Mouse (Mus musculus) kidney, embryonic 14.5 days (tissue): ENCODE measurements around the gene Efcab11. TPM values are rescaled to one million over a fixed set of nuclear protein-coding genes. Genes with fewer than 3 reads are reported as not detected.

Experiments
- ATAC-seq: fragments of 200-750 bp; cut with Nextera tagmentation; 2 replicates; pipeline ENCODE4 v1.8.0; 2017; ENCODE audit warnings: moderate number of reproducible peaks, mild to moderate bottlenecking, moderate TSS enrichment, moderate library complexity; ENCODE audit not compliant: low FRiP score, low TSS enrichment
- H3K27ac ChIP-seq: fragments of 300-500 bp; sonication (generic); 2 replicates; pipeline ENCODE4 v1.5.1; 2014; ENCODE audit warnings: low read depth, mild to moderate bottlenecking, low read length, moderate library complexity, mixed read lengths
- H3K27me3 ChIP-seq: fragments of 300-500 bp; sonication (generic); 2 replicates; pipeline ENCODE4 v1.6.1; 2014; ENCODE audit warnings: mild to moderate bottlenecking, low read length; ENCODE audit not compliant: control insufficient read depth, insufficient read depth
- H3K36me3 ChIP-seq: fragments of 300-500 bp; sonication (generic); 2 replicates; pipeline ENCODE4 v1.6.1; 2014; ENCODE audit warnings: low read length, mixed read lengths; ENCODE audit not compliant: control insufficient read depth, insufficient read depth
- H3K4me1 ChIP-seq: fragments of 300-500 bp; sonication (generic); 2 replicates; pipeline ENCODE4 v1.6.1; 2014; ENCODE audit warnings: low read length, mixed read lengths; ENCODE audit not compliant: control insufficient read depth, insufficient read depth
- H3K4me2 ChIP-seq: fragments of 300-500 bp; sonication (generic); replicated peaks from 2 replicates; pipeline ENCODE4 v1.6.1; 2014; ENCODE audit warnings: low read depth, mild to moderate bottlenecking, low read length
- H3K4me3 ChIP-seq: fragments of 300-500 bp; sonication (generic); 2 replicates; pipeline ENCODE4 v1.5.1; 2014; ENCODE audit warnings: mild to moderate bottlenecking, low read length
- H3K9ac ChIP-seq: fragments of 300-500 bp; sonication (generic); 2 replicates; pipeline ENCODE4 v1.6.1; 2014; ENCODE audit warnings: low read depth, mild to moderate bottlenecking, low read length, moderate library complexity
- H3K9me3 ChIP-seq: fragments of 300-500 bp; sonication (generic); 2 replicates; pipeline ENCODE4 v1.6.1; 2016; ENCODE audit warnings: low read length; ENCODE audit not compliant: control insufficient read depth
- WGBS: fragments of 180-500 bp; shearing (Covaris S2); extraction: QIAGEN DNeasy Blood & Tissue Kit; methylation state at CpG from one replicate; pipeline ENCODE4 v1.1.7; 2014; 5-methylcytosine and 5-hydroxymethylcytosine counted together
- polyA plus RNA-seq: library from polyadenylated mRNA; unstranded; fragments of >200 nt; fragmentation: Nextera tagmentation; extraction: Ambion mirVana; gene quantifications from 2 replicates; pipeline ENCODE4 v1.2.1, GENCODE M21; 2014

Efcab11 gene
- polyA plus RNA-seq, 1 experiment from 2014 or later, result 12.8 TPM

DNA sequence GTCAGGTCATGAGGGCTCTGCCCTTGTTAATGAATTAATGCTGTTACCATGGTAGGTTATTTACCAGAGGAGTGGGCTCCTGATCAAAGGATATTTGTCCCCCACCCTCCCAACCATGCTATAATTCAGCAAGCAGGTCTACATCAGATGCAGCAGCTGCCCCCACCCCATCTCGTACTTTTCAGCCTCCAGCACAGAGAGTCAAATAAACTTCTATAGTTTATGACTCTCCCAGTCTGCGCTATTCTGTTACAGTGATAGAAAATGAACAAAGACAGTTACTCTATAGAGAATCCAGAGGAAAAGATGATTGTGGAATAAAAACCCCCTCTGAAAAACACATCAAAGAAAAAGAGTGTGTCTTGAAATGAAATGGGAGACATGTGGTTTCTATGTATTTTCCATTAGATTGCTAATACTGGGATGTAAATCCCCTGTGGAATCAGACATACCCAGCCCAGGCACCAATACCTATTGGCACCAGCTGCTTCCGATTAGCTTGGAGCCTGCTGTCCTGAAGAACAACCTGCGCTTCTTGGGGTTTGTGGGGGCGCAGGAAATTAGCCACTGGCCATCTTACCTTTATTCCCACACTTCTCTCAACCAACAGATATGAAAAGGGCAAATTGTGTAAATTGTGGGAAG lies 184.7 kb downstream of the Efcab11 start:
- 75% methylated on average over 5 of the region's 5 CpGs for WGBS

DNA sequence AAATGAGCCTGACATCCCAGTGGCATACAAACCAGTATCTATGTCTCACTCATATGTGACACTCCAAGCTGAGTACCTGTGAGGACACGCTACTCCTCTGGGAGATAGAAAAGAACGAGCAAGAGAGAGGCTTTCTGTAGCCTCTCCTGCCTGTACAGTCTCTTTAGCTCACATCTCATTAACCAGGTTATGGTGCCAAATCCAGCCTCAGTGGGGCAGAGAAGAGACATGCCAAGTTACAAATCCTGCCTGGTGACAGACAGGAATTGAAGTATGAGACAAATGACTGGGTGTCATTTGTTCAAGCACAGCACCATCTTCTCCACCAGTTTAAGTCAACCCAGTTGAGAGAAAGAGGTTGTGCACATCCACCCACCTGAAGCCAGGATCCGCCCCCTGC lies 190.2 kb downstream of the Efcab11 start:
- H3K4me1 ChIP-seq, result no peaks in the 10 kb centered on the region
- no peak overlapping the region for H3K4me2 ChIP-seq
- H3K27me3 ChIP-seq, result no peaks in the 10 kb centered on the region
- H3K36me3 ChIP-seq, result no peaks in the 10 kb centered on the region
- 94% methylated on average over 3 of the region's 3 CpGs for WGBS
- no peak overlapping the region for H3K27ac ChIP-seq
- no peak overlapping the region for H3K4me3 ChIP-seq
- no peak for ATAC-seq
- H3K9ac ChIP-seq, result no peak overlapping the region
- no peaks in the 10 kb centered on the region for H3K9me3 ChIP-seq

More for the DNA sequence above, 184.7 kb downstream of the Efcab11 start:
- Histone ChIP-seq H3K9me3 (no peaks in the 10 kb centered on the region), H3K4me1 (no peaks in the 10 kb centered on the region), H3K27me3 (no peaks in the 10 kb centered on the region), H3K4me2 (no peak overlapping the region), H3K27ac (no peak overlapping the region), H3K4me3 (no peak overlapping the region), H3K9ac (no peak overlapping the region), H3K36me3 (no peaks in the 10 kb centered on the region)
- ATAC-seq, result no peak

DNA sequence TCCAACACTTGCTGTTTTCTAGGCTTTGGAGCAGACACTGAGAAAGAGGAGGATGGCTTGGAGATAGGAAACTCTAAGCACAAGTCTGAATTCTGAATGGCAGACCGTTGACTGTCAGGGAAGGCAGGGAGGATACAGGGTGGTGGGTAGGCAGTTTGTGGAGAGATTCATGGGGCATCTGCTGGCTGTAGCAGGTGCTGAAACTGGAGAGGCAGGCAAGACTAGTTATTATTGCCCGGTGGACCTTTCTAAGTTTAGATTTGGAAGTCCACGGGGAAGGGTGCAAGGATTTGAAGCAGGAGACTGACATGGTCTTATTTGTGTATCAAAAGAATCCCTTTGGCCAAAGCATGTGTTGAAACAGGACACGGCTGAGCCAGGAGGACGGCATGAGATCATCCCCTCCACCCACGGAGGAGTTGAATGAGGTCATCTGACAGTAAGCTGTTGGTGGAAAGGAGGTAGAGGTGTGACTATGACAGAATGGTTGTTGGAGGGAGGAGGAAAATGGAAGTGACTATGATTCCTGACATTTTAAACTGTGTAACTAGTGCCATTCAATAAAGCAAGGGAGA lies 197.7 kb downstream of the Efcab11 start:
- ATAC-seq, result no peak
- Histone ChIP-seq H3K4me2 (no peak overlapping the region), H3K27ac (no peak overlapping the region), H3K36me3 (no peaks in the 10 kb centered on the region), H3K27me3 (no peaks in the 10 kb centered on the region), H3K4me1 (no peaks in the 10 kb centered on the region), H3K4me3 (no peak overlapping the region), H3K9ac (no peak overlapping the region), H3K9me3 (no peaks in the 10 kb centered on the region)
- WGBS, result 72% methylated on average over 6 of the region's 6 CpGs

DNA sequence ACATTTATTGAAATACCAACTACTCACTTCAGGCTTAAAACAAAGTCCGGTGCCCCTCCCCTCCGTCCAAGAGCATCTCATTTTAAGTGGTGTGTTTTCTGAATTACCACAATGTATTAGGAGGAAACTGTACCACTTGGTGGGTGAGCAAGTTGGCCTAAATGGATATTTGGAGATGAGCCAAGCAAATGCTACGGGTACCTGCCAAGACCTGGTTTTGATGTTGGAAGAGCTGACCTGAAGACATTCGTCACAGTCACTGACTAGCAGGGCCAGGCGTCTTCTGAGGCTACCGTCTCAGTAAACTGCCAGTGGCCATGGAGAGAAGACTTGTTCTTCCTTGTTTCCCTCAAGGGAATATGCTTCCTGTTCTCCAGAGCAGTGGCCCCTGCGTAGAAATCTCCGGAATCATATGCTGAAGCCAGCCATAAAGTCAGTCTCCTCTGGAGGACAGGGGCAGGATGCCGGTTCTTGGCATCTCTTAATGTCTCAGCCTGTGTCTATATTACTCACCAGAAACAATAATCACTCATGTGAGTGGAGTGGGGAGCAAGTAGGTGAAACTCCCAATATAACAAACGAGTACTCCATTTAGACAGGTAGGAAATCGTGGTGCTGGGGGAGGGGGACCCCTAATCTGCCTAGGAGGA lies 198.7 kb downstream of the Efcab11 start:
- WGBS, result 70% methylated on average over 11 of the region's 11 CpGs
- no peak for ATAC-seq
- H3K4me1 ChIP-seq, result no peaks in the 10 kb centered on the region
- H3K4me2 ChIP-seq, result no peak overlapping the region
- no peaks in the 10 kb centered on the region for H3K36me3 ChIP-seq
- no peaks in the 10 kb centered on the region for H3K9me3 ChIP-seq
- no peak overlapping the region for H3K4me3 ChIP-seq
- no peak overlapping the region for H3K9ac ChIP-seq
- H3K27me3 ChIP-seq, result no peaks in the 10 kb centered on the region
- no peak overlapping the region for H3K27ac ChIP-seq

DNA sequence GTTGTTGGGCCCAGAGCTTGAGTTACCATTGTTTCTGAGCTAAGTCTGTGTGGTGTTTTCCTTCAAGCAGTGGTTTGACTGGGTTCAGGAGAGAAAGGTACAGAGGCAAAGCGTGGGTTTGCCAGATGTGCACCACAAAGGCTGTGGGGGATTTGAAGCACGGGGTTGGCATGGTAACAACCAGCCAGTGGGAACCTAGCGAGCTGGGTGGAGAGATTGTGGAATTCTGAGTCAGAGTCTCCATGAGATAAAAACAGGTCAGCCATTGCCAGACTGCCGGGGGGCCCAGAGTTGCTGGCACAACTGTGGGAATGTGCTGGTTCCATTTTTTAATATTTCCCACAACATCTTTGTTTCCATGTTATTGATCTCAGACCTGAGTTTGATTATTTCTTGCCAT lies 202.6 kb downstream of the Efcab11 start:
- WGBS, result 55% methylated on average over 4 of the region's 4 CpGs
- H3K27me3 ChIP-seq, result no peaks in the 10 kb centered on the region
- H3K36me3 ChIP-seq, result no peaks in the 10 kb centered on the region
- no peak overlapping the region for H3K4me2 ChIP-seq
- H3K27ac ChIP-seq, result no peak overlapping the region
- no peak for ATAC-seq
- no peaks in the 10 kb centered on the region for H3K4me1 ChIP-seq
- H3K4me3 ChIP-seq, result no peak overlapping the region
- no peaks in the 10 kb centered on the region; the same call in 1 of the 2 replicates for H3K9me3 ChIP-seq
- no peak overlapping the region for H3K9ac ChIP-seq

DNA sequence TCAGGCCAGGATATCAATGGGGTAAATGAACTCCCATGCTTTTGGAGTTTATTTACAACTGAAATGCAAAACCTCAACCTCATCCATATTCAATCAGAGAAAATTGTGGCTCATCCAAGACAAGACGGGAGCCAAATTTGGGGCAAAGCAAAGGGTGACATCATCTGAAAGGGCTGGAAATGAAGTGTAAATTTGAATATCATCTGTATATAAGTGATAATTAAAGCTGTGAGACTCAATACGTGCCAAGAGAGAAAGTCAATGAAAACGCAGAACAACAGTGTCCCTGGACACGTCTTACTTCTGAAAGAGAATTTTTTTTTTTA lies 212.4 kb downstream of the Efcab11 start:
- H3K4me3 ChIP-seq, result no peak overlapping the region
- no peak for ATAC-seq
- no peaks in the 10 kb centered on the region for H3K36me3 ChIP-seq
- H3K27me3 ChIP-seq, result no peaks in the 10 kb centered on the region
- H3K4me1 ChIP-seq, result no peaks in the 10 kb centered on the region
- H3K4me2 ChIP-seq, result no peak overlapping the region
- H3K27ac ChIP-seq, result no peak overlapping the region
- no peak overlapping the region for H3K9ac ChIP-seq
- 88% methylated on average over 4 of the region's 4 CpGs for WGBS
- no peaks in the 10 kb centered on the region; the same call in 1 of the 2 replicates for H3K9me3 ChIP-seq

DNA sequence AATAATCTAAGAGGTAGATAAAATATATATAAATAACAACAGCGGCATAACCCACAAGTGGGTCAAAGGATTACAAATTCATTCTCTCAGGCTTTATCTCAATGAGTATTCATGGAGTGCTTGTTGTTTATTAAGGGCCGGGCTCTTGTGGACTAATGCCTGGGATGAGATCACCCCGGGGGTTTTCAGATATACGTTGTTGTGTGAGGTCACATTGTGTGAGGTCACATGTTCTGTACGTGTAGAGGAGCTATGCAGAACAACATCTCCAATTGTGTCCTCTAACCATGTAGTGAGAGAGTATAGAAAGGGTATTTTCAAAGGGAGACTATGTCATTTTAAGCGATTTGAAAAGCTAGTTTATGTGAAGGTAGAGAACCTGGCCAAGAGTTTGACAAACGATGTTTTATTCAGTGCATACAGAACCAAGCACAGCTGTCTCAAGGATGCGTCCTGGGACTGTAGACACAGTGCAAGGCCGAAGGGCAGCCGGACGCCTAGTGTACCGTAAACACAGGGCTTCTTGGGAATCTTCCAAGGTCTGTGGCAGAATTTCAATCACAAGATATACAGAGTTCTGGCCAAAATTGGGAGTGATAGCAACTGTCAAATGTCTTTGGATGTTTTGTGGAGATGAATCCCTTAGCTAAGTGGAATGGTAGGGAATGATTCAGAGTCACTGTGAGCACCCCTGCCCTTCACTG lies 212.9 kb downstream of the Efcab11 start:
- H3K27ac ChIP-seq, result no peak overlapping the region
- H3K36me3 ChIP-seq, result no peaks in the 10 kb centered on the region
- no peak overlapping the region for H3K9ac ChIP-seq
- no peak overlapping the region for H3K4me2 ChIP-seq
- ATAC-seq, result no peak
- no peaks in the 10 kb centered on the region for H3K4me1 ChIP-seq
- WGBS, result 71% methylated on average over 12 of the region's 12 CpGs
- no peaks in the 10 kb centered on the region for H3K9me3 ChIP-seq
- no peaks in the 10 kb centered on the region for H3K27me3 ChIP-seq
- H3K4me3 ChIP-seq, result no peak overlapping the region

DNA sequence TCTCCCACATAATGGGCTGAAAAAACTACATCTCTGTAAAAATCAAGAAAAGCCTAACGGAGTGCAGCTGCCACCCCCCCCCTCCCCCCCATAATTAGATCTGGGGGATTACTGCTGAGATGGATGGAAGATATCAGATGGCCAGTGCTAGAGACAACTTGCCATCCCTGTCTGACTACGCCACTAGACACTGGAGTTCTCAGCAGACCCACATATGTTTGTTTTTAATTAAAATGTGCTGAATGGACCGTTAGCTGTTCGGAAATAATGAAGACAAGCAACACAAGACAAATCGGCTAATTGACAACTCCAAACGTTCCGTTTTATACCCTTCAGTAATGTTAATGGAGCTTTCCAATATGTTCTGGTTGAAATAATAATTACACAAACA lies 213.5 kb downstream of the Efcab11 start:
- Histone ChIP-seq H3K9me3 (no peaks in the 10 kb centered on the region), H3K4me1 (no peaks in the 10 kb centered on the region), H3K9ac (no peak overlapping the region), H3K4me2 (no peak overlapping the region), H3K4me3 (no peak overlapping the region), H3K27me3 (no peaks in the 10 kb centered on the region), H3K27ac (no peak overlapping the region), H3K36me3 (no peaks in the 10 kb centered on the region)
- ATAC-seq, result no peak
- 62% methylated on average over 7 of the region's 7 CpGs for WGBS
